Mouse (Mus musculus) limb, embryonic 15.5 days (tissue): Measurements from ENCODE around the gene Elf2. TPM values are rescaled to one million over a fixed set of nuclear protein-coding genes. Genes with fewer than 3 reads are reported as not detected.
"Not testable (repeated sequence)": the region's sequence is repeated elsewhere in the genome, so short reads cannot be mapped to it uniquely, and the experiment has no call there.

Experiments used
- ATAC-seq: fragments of 200-750 bp; cut with Nextera tagmentation; 2 replicates; pipeline ENCODE4 v1.8.0; 2017; ENCODE audit warnings: low read depth, moderate TSS enrichment; ENCODE audit not compliant: insufficient number of reproducible peaks, low FRiP score, low TSS enrichment
- H3K27ac ChIP-seq: fragments of 300-500 bp; sonication (generic); 2 replicates; pipeline ENCODE4 v1.5.1; 2015; ENCODE audit warnings: moderate library complexity, mild to moderate bottlenecking, inconsistent platforms
- H3K27me3 ChIP-seq: fragments of 300-500 bp; sonication (generic); 2 replicates; pipeline ENCODE4 v1.6.1; 2015; ENCODE audit warnings: inconsistent platforms
- H3K36me3 ChIP-seq: fragments of 300-500 bp; sonication (generic); 2 replicates; pipeline ENCODE4 v1.6.1; 2015; ENCODE audit warnings: inconsistent platforms
- H3K4me1 ChIP-seq: fragments of 300-500 bp; sonication (generic); 2 replicates; pipeline ENCODE4 v1.6.1; 2015; ENCODE audit warnings: inconsistent platforms
- H3K4me2 ChIP-seq: fragments of 300-500 bp; sonication (generic); 2 replicates; pipeline ENCODE4 v1.6.1; 2015; ENCODE audit warnings: mild to moderate bottlenecking, inconsistent platforms
- H3K4me3 ChIP-seq: fragments of 300-500 bp; sonication (generic); 2 replicates; pipeline ENCODE4 v1.5.1; 2015; ENCODE audit warnings: mild to moderate bottlenecking, inconsistent platforms
- H3K9ac ChIP-seq: fragments of 300-500 bp; sonication (generic); 2 replicates; pipeline ENCODE4 v1.6.1; 2015; ENCODE audit warnings: inconsistent platforms
- H3K9me3 ChIP-seq: fragments of 300-500 bp; sonication (generic); 2 replicates; pipeline ENCODE4 v1.6.1; 2016; ENCODE audit warnings: inconsistent platforms
- WGBS: fragments of 180-500 bp; shearing (Covaris S2); methylation state at CpG from one replicate; pipeline ENCODE4 v1.1.7; 2015; 5-methylcytosine and 5-hydroxymethylcytosine counted together
- polyA plus RNA-seq: library from polyadenylated mRNA; unstranded; fragments of >200 nt; fragmentation: Nextera tagmentation; extraction: Ambion mirVana; gene quantifications from 2 replicates; pipeline ENCODE4 v1.2.1, GENCODE M21; 2015

Elf2 gene
- polyA plus RNA-seq, 1 experiment from 2014 or later = 74.3 TPM

DNA sequence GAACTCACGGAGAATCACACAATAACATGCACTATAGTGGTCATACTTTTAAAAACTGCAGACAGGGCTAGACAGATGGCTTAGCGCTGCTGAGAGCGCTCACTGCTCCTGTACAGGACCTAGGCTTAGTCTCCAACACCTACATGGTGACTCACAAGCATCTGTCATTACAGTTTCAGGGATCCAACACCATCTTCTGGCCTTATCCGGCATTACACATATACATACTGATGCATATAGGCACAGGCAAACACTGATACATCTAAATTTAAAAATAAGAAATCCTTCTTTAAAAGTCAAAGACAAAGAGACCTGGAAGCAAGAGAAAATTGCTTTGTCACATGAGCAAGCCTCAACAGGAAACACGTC is 13.1 kb downstream of the Elf2 start:
- Histone ChIP-seq H3K27ac (no peak overlapping the region), H3K4me1 (peaks cover 4% of the 10 kb centered on the region; the same call in 1 of the 2 replicates), H3K27me3 (no peaks in the 10 kb centered on the region), H3K4me2 (no peak overlapping the region), H3K9me3 (no peaks in the 10 kb centered on the region), H3K36me3 (peaks cover 8% of the 10 kb centered on the region; the same call in 1 of the 2 replicates), H3K4me3 (no peak overlapping the region), H3K9ac (no peak overlapping the region)
- WGBS = 93% methylated on average over 5 of the region's 5 CpGs
- ATAC-seq = no peak

DNA sequence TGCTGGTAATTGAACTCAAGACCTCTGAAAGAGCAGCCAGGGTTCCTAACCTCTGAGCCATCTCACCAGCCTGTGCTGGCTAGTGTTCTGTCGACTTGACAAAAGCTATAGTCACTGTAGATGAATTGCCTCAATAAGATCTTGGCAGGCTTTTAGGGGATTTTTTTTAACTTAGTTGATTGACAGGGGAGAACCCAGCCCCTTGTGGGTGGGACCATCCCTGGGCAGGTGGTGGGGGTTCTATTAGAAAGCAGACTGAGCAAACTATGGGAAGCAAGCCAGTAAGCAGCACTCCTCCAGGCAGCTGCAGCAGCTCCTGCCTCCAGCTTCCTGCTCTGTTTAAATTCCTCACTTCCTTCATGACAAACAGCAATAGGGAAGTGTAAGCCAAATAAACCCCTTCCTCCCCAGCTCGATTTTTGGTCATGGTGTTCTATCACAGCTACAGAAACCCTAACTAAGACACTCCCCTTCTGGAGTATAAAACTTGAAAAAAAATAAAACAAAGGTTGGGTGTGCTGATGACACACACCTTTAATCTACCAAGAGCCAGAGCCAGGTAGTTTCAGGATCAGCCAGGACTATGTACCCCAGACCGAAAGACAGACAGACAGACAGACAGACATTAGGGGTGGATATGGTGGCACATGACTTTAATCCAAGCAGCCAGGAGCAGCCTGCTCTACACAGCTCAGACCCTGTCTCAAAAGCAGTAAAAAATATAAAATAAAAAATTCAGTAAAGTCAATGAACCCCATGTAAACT is 13.6 kb downstream of the Elf2 start:
- Histone ChIP-seq H3K9ac (no peak overlapping the region), H3K4me1 (peaks cover 2% of the 10 kb centered on the region; the same call in 1 of the 2 replicates), H3K27me3 (no peaks in the 10 kb centered on the region), H3K9me3 (no peaks in the 10 kb centered on the region), H3K36me3 (peaks cover 8% of the 10 kb centered on the region; the same call in 1 of the 2 replicates), H3K27ac (no peak overlapping the region; the same call in 1 of the 2 replicates), H3K4me2 (no peak overlapping the region), H3K4me3 (no peak overlapping the region)
- ATAC-seq = no peak
- 77% methylated on average over 3 of the region's 3 CpGs for WGBS

DNA sequence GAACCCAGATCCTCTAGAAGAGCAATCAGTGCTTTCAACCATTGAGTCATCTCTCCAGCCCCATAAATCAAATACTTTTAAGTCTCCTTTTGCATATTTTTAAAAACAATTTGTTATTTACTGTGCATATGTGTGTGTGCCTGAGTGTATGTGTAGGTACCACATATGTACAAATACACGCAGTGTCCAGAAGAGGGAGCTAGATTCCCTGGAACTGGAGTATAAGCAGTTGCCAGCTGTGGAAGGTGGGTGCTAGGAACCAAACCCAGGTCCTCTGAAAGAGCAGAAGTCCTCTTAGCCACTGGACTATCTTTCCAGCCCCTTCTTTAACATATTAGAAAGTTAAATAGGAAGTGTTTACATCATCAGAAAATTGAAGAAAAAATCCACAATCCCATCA is 15.0 kb downstream of the Elf2 start:
- Histone ChIP-seq H3K4me2 (no peak overlapping the region), H3K4me3 (no peak overlapping the region), H3K36me3 (peaks cover 8% of the 10 kb centered on the region; the same call in 1 of the 2 replicates), H3K9ac (no peak overlapping the region), H3K9me3 (no peaks in the 10 kb centered on the region), H3K27me3 (no peaks in the 10 kb centered on the region), H3K27ac (no peak overlapping the region), H3K4me1 (peaks cover 2% of the 10 kb centered on the region; the same call in 1 of the 2 replicates)
- no peak for ATAC-seq
- WGBS = 91% methylated on average over 1 of the region's 1 CpGs

DNA sequence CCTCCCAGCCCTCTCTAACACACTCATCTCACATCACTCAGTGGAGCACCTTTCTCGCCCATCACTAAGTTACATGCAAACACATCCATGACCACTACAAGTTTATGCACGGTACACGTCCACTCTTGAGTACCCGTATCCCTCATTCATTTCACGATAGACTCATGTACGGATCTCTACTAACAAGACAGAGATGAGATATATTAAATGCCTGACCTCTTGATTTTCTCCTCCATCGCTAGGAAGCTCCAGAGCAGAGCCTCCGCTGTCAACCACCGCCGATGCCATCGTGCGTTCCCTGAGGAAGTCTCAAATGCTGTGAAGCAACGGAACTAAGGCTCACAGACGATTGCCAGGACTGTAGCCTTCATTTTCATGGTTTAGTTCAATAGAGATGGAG is 17.5 kb downstream of the Elf2 start:
- 95% methylated on average over 14 of the region's 14 CpGs for whole genome bisulfite sequencing
- Histone ChIP-seq H3K4me2 (no peak overlapping the region), H3K36me3 (peaks cover 17% of the 10 kb centered on the region; the same call in 1 of the 2 replicates), H3K9me3 (no peaks in the 10 kb centered on the region), H3K4me3 (no peak overlapping the region), H3K27me3 (no peaks in the 10 kb centered on the region), H3K4me1 (peaks cover 2% of the 10 kb centered on the region; the same call in 1 of the 2 replicates), H3K27ac (no peak overlapping the region), H3K9ac (no peak overlapping the region)
- ATAC-seq = no peak

DNA sequence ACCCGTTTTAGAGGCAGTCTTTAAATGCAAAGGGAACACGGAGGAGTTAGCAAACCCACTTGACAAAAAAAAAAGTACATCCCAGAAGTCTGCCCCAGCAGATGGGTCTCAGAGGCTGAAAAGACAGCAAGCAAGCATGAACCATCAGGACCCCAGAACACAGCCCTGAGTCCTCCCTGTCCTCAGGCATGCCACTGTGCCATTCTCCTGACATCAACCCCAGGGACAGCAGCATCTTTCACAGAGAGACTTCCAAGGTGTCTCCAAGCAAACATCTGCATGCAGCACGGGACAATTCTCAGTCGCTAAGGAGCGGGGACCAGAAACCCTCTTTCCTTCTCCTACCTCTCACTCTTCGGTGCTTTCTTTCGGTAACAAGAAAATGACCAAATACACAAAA is 18.1 kb downstream of the Elf2 start:
- H3K9ac ChIP-seq = no peak overlapping the region
- H3K4me2 ChIP-seq = no peak overlapping the region
- peaks cover 17% of the 10 kb centered on the region; the same call in 1 of the 2 replicates for H3K36me3 ChIP-seq
- 87% methylated on average over 7 of the region's 7 CpGs for WGBS
- H3K9me3 ChIP-seq = no peaks in the 10 kb centered on the region
- H3K4me3 ChIP-seq = no peak overlapping the region
- H3K27ac ChIP-seq = no peak overlapping the region
- peaks cover 2% of the 10 kb centered on the region; the same call in 1 of the 2 replicates for H3K4me1 ChIP-seq
- no peak for ATAC-seq
- no peaks in the 10 kb centered on the region for H3K27me3 ChIP-seq

DNA sequence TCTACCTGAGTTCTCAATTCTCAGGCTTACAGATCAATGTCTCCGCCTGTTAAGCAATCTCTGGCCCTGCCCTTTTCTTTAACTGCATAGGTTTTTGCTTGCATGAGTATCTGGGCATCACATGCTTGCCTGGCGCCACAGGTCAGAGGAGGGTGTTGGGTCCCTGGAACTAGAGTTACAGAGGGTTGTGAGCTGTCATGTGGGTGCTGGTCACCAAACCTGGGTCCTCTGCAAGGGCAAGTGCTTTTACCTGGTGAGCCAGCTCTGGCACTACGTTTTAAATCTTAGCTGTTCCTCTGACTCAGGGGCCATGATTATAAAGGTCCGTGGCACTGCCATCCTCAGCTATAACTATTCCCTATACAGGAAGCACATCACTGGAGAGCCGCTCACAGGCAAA is 19.3 kb downstream of the Elf2 start:
- no peaks in the 10 kb centered on the region for H3K9me3 ChIP-seq
- no peak for ATAC-seq
- H3K4me1 ChIP-seq = no peaks in the 10 kb centered on the region
- H3K27me3 ChIP-seq = no peaks in the 10 kb centered on the region
- H3K9ac ChIP-seq = no peak overlapping the region
- no peak overlapping the region for H3K4me3 ChIP-seq
- H3K4me2 ChIP-seq = no peak overlapping the region
- H3K27ac ChIP-seq = no peak overlapping the region
- H3K36me3 ChIP-seq = peaks cover 17% of the 10 kb centered on the region; the same call in 1 of the 2 replicates
- 87% methylated on average over 5 of the region's 5 CpGs for WGBS

DNA sequence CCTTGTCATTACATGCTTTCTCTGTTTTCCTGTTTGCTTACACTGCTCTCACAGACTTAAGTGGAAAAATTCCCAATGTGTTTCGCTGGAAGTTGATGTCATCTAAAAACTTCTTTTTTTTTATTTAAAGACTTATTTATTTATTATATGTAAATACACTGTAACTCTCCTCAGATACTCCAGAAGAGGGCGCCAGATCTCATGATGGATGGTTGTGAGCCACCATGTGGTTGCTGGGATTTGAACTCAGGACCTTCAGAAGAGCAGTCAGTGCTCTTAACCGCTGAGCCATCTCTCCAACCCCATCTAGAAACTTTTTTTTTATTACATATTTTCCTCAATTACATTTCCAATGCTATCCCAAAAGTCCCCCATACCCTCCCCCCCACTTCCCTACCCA is 22.4 kb downstream of the Elf2 start:
- WGBS = 92% methylated on average over 3 of the region's 3 CpGs
- H3K9me3 ChIP-seq, H3K4me2 ChIP-seq, H3K4me1 ChIP-seq, H3K4me3 ChIP-seq, H3K27me3 ChIP-seq, ATAC-seq, H3K9ac ChIP-seq, H3K27ac ChIP-seq: not testable (repeated sequence)
- peaks cover 12% of the 10 kb centered on the region; the same call in 1 of the 2 replicates for H3K36me3 ChIP-seq

DNA sequence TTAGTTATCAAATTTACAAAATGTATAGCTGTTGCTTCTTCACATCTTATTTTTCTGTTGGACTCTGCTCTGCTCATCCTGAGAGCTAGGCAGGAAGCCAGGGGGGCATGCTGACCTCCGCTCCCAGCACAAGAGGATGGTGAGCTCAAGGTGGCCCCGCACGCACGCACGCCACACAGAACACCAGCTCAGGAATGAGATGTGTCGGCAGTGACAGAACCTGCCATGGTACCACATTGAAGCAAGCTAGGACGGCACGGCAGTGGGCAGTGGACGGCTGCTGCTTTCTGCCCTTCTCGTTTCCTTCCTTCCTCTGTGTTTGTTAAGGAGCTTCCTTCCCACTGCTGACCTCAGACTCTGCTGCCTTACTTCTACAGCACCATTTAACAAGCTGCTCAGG is 23.6 kb downstream of the Elf2 start:
- peaks cover 9% of the 10 kb centered on the region; the same call in 1 of the 2 replicates for H3K36me3 ChIP-seq
- H3K27me3 ChIP-seq = no peaks in the 10 kb centered on the region
- no peaks in the 10 kb centered on the region for H3K4me1 ChIP-seq
- no peak overlapping the region for H3K9ac ChIP-seq
- H3K4me3 ChIP-seq = no peak overlapping the region
- 80% methylated on average over 10 of the region's 10 CpGs for WGBS
- no peak overlapping the region for H3K27ac ChIP-seq
- ATAC-seq = no peak
- H3K4me2 ChIP-seq = no peak overlapping the region
- H3K9me3 ChIP-seq = no peaks in the 10 kb centered on the region

DNA sequence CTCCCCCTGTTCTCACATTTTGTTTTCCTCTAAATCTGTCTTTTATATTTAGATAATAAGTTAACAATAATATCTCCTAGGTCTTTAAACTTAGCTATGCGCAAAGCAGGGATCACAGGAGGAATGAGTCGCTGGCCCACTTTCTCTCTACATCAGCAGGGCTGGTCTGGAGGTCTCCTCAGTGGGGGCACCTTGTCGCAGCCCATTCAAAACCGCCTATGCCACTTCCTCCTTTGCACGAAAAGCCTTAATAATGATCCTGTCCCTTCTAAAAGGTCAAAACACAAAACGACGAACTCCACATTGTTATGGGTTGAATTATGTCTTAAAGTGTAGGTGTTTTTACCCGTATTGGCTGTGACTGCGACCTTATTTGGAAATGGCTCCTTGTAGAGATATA is 28.8 kb downstream of the Elf2 start:
- no peak for ATAC-seq
- no peak overlapping the region for H3K27ac ChIP-seq
- H3K36me3 ChIP-seq = no peaks in the 10 kb centered on the region; the same call in 1 of the 2 replicates
- no peak overlapping the region for H3K4me3 ChIP-seq
- 39% methylated on average over 9 of the region's 9 CpGs for WGBS
- no peak overlapping the region for H3K9ac ChIP-seq
- no peaks in the 10 kb centered on the region for H3K27me3 ChIP-seq
- no peaks in the 10 kb centered on the region for H3K9me3 ChIP-seq
- H3K4me1 ChIP-seq = peaks cover 5% of the 10 kb centered on the region
- H3K4me2 ChIP-seq = no peak overlapping the region

DNA sequence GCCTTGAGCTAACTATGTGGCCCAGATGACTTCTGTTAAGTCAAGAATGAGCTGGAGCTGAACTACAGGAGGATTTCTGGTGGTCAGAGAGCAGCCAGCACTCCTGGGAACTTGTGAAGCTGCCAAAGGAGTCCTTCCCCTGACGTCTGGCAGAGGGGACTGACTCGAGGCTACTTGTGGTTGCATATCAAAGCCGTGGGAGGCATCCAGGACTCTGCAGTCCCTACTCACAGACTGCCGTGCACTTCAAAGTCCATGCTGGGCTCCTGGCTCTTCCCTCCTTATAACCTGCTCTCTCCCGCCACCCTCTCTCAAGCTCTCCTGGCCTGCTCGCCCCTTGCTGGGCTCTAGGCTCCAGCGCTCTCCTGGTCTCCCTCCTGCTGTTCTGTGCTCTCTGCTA is 30.4 kb downstream of the Elf2 start:
- no peak overlapping the region for H3K27ac ChIP-seq

DNA sequence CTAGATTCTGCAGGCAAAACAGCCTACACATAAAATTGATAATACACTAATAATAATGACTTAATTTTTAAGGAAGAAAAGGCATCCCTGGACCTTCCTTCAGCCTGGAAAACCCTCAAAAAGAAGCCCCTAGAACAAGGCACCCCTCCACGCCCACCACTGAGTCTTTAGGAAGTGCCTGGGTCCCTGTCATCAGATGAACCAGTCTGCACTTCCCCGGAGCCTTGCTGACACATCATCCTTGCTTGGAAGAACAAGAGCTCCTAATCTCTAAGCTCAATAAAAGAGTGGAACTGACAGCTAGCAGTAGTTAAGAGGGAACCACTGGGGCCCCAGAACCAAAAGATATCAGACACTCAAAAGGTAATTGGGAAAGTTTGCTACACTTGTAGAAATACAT is 33.8 kb downstream of the Elf2 start:
- ATAC-seq = no peak
- WGBS = 80% methylated on average over 2 of the region's 2 CpGs
- no peak overlapping the region for H3K4me2 ChIP-seq
- H3K9me3 ChIP-seq = no peaks in the 10 kb centered on the region
- H3K4me1 ChIP-seq = peaks cover 5% of the 10 kb centered on the region
- H3K27ac ChIP-seq = no peak overlapping the region
- H3K4me3 ChIP-seq = no peak overlapping the region
- peaks cover 3% of the 10 kb centered on the region; the same call in 1 of the 2 replicates for H3K36me3 ChIP-seq
- no peaks in the 10 kb centered on the region for H3K27me3 ChIP-seq
- no peak overlapping the region for H3K9ac ChIP-seq

More for the DNA sequence above, 30.4 kb downstream of the Elf2 start:
- no peak for ATAC-seq
- Histone ChIP-seq H3K36me3 (peaks cover 3% of the 10 kb centered on the region; the same call in 1 of the 2 replicates), H3K27me3 (no peaks in the 10 kb centered on the region), H3K9me3 (no peaks in the 10 kb centered on the region), H3K9ac (no peak overlapping the region), H3K4me3 (no peak overlapping the region), H3K4me1 (peaks cover 5% of the 10 kb centered on the region), H3K4me2 (no peak overlapping the region)
- 39% methylated on average over 7 of the region's 7 CpGs for WGBS

DNA sequence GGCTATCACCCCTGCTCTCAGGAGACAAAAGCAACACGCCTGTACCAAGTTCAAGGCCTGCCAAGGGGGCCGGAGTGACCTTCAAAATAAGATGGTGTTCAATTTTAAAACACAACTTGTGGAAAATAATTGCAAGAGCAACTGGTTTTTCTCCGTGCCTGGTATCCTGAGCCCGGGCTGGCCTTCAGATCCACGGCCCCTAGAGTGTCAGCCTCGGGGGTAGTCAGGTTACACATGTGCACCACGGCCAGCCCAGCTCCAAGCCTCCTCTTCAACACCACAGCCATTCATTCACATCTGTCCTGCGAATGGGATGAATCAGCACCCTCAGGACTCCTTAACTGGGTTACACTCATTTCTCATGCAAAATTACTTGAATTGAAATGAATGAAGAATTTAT is 34.5 kb downstream of the Elf2 start:
- Histone ChIP-seq H3K9ac (no peak overlapping the region), H3K27me3 (no peaks in the 10 kb centered on the region), H3K4me3 (no peak overlapping the region), H3K9me3 (no peaks in the 10 kb centered on the region), H3K4me2 (no peak overlapping the region), H3K27ac (no peak overlapping the region), H3K4me1 (peaks cover 5% of the 10 kb centered on the region), H3K36me3 (peaks cover 3% of the 10 kb centered on the region; the same call in 1 of the 2 replicates)
- 71% methylated on average over 8 of the region's 8 CpGs for WGBS
- ATAC-seq = no peak
